Mouse (Mus musculus) hindbrain, embryonic 15.5 days (tissue): Measurements from ENCODE around the gene Ush2a. TPM values are rescaled to one million over a fixed set of nuclear protein-coding genes. Genes with fewer than 3 reads are reported as not detected.

Source experiments
- ATAC-seq: fragments of 200-750 bp; cut with Nextera tagmentation; 2 replicates; pipeline ENCODE4 v1.8.0; 2017; ENCODE audit warnings: low read depth, moderate number of reproducible peaks, moderate TSS enrichment; ENCODE audit not compliant: low FRiP score
- H3K27ac ChIP-seq: fragments of 300-500 bp; sonication (generic); replicated peaks from 2 replicates; pipeline ENCODE4 v1.5.1; 2015; ENCODE audit warnings: mild to moderate bottlenecking, inconsistent platforms
- H3K27me3 ChIP-seq: fragments of 300-500 bp; sonication (generic); 2 replicates; pipeline ENCODE4 v1.6.1; 2015; ENCODE audit warnings: control low read depth, inconsistent platforms
- H3K36me3 ChIP-seq: fragments of 300-500 bp; sonication (generic); 2 replicates; pipeline ENCODE4 v1.6.1; 2015; ENCODE audit warnings: control low read depth, inconsistent platforms
- H3K4me1 ChIP-seq: fragments of 300-500 bp; sonication (generic); replicated peaks from 2 replicates; pipeline ENCODE4 v1.6.1; 2015; ENCODE audit warnings: control low read depth, inconsistent platforms
- H3K4me2 ChIP-seq: fragments of 300-500 bp; sonication (generic); 2 replicates; pipeline ENCODE4 v1.6.1; 2015; ENCODE audit warnings: moderate library complexity, mild to moderate bottlenecking, inconsistent platforms
- H3K4me3 ChIP-seq: fragments of 300-500 bp; sonication (generic); 2 replicates; pipeline ENCODE4 v1.5.1; 2015; ENCODE audit warnings: mild to moderate bottlenecking, inconsistent platforms
- H3K9ac ChIP-seq: fragments of 300-500 bp; sonication (generic); 2 replicates; pipeline ENCODE4 v1.6.1; 2015; ENCODE audit warnings: inconsistent platforms
- H3K9me3 ChIP-seq: fragments of 300-500 bp; sonication (generic); 2 replicates; pipeline ENCODE4 v1.6.1; 2016; ENCODE audit warnings: control low read depth, inconsistent platforms
- WGBS: fragments of 180-500 bp; shearing (Covaris S2); methylation state at CpG from one replicate; pipeline ENCODE4 v1.1.7; 2015; 5-methylcytosine and 5-hydroxymethylcytosine counted together
- polyA plus RNA-seq: library from polyadenylated mRNA; unstranded; fragments of >200 nt; fragmentation: Nextera tagmentation; extraction: Ambion mirVana; gene quantifications from 2 replicates; pipeline ENCODE4 v1.2.1, GENCODE M21; 2015

Ush2a gene
- polyA plus RNA-seq, 1 experiment from 2014 or later, result 0.08 TPM

DNA sequence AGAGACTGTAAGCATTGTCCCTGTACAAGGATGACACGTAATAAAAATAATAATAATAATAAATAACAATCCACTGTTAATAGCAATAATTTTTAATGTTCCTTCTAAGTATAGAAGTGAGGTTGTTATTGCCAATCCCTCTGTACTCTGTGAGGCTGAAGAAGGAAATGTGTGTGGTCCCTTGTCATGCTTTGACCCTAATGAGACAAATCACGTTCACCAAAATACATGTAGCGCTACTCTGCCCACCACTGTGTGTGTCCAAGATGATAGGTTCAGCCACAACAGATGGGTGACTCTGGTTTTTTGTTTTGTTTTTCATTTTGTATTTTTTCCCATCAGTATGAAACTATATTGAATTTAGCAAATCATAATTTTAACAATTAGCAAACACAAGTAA lies 498.7 kb downstream of the Ush2a start:
- no peak overlapping the region for H3K9ac ChIP-seq
- no peak overlapping the region for H3K4me3 ChIP-seq
- no peaks in the 10 kb centered on the region for H3K9me3 ChIP-seq
- 79% methylated on average over 3 of the region's 3 CpGs for WGBS
- H3K4me1 ChIP-seq, result no peaks in the 10 kb centered on the region
- H3K36me3 ChIP-seq, result no peaks in the 10 kb centered on the region
- H3K4me2 ChIP-seq, result no peak overlapping the region
- no peak overlapping the region for H3K27ac ChIP-seq
- no peaks in the 10 kb centered on the region for H3K27me3 ChIP-seq
- no peak for ATAC-seq

DNA sequence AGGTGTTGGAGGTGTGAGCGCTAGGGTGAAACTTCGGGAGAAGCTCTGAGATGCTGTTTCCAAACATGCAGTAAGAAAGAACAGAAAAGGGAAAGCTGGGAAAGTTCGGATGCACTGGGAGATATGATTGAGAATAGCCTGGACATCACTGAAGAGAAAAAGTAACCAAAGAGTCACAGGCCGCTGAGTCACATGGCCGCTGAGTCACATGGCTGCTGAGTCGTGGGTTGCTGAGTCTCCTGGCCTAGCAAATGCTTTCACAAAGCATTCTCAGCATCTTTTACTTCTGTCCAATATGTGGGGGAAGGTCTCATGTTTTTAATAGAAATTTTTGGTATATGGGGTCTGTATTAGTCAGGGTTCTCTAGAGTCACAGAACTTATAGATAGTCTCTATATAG lies 500.6 kb downstream of the Ush2a start:
- Histone ChIP-seq H3K4me1 (no peaks in the 10 kb centered on the region), H3K9me3 (no peaks in the 10 kb centered on the region), H3K4me2 (no peak overlapping the region), H3K4me3 (no peak overlapping the region), H3K27me3 (no peaks in the 10 kb centered on the region), H3K27ac (no peak overlapping the region), H3K36me3 (no peaks in the 10 kb centered on the region), H3K9ac (no peak overlapping the region)
- no peak for ATAC-seq
- WGBS, result 88% methylated on average over 6 of the region's 6 CpGs

DNA sequence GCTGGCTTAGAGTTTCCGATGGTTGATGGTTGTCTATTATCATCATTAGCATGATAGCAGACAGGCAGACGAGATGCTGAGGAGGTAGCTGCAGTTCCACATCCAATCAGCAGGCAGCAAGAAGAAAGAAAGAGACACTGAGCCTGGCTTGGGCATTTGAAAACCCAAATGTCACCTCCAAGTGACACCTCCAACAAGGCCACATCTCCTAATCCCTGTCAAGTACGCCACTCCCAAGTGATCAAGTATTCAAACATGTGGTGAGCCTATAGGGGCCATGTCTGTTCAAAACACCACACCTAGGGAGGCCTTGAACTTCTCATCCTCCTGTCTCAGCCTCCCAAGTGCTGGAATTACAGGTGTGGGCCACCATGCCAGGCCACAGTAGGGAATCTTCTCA lies 501.9 kb downstream of the Ush2a start:
- H3K4me2 ChIP-seq, result no peak overlapping the region
- H3K4me3 ChIP-seq, result no peak overlapping the region
- H3K27ac ChIP-seq, result no peak overlapping the region
- WGBS, result 82% methylated on average over 3 of the region's 3 CpGs
- no peak for ATAC-seq
- no peaks in the 10 kb centered on the region for H3K4me1 ChIP-seq
- no peaks in the 10 kb centered on the region for H3K9me3 ChIP-seq
- no peaks in the 10 kb centered on the region for H3K36me3 ChIP-seq
- H3K27me3 ChIP-seq, result no peaks in the 10 kb centered on the region
- H3K9ac ChIP-seq, result no peak overlapping the region

DNA sequence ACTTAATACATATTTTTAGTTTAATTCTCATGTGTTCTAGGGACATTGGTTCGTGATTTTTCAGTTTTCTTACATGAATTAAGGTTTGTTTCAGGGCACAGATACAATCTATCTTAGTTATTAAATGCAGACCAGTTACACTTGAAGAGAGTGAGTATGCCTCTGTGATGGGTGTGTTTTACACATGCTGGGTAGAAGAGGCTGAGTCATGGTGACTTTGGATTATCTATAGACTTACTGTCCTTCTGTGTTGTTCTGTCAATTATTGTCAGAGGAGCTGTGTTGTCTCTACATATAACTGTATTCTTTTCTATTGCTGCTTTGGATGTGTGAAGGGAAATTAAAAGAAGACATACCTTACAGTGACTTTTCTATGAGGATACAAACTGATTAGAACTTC lies 509.0 kb downstream of the Ush2a start:
- Histone ChIP-seq H3K4me3 (no peak overlapping the region), H3K4me1 (no peaks in the 10 kb centered on the region), H3K27ac (no peak overlapping the region), H3K9ac (no peak overlapping the region), H3K36me3 (no peaks in the 10 kb centered on the region), H3K9me3 (no peaks in the 10 kb centered on the region), H3K4me2 (no peak overlapping the region), H3K27me3 (no peaks in the 10 kb centered on the region)
- ATAC-seq, result no peak
- 90% methylated on average over 1 of the region's 1 CpGs for WGBS

DNA sequence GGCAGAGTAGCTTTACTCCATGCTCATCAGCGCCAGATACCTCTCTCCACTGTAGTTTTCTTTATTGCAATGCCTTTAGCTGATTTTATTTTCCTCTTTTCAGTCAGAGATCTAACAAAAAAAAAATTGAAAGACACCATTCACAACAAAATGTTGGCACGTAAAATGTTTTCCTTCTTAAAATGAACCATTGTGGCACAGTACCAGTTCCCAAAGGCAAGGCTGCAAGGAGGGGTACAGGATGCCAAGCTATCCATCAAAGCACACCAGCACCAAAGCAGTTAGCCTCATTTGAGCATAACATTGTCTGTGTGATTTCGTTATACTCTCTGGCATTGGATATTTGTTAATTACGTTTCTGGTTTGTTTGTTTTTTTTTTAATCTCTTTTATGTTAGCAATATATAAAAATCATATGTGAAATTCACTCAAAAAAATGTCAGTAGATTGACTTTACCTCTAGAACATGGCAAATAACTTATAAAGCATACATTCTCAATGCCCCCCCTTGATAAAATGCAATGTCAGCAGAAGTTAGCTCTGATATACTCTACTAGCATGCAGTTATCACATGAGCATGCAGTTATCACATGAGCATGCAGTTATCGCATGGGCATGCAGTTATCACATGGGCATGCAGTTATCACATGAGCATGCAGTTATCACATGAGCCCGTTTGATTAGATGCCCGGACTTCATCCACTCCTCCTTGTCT lies 510.9 kb downstream of the Ush2a start:
- H3K4me2 ChIP-seq, result no peak overlapping the region
- no peak for ATAC-seq
- H3K4me3 ChIP-seq, result no peak overlapping the region
- H3K27ac ChIP-seq, result no peak overlapping the region
- no peaks in the 10 kb centered on the region for H3K4me1 ChIP-seq
- no peaks in the 10 kb centered on the region for H3K36me3 ChIP-seq
- no peaks in the 10 kb centered on the region for H3K27me3 ChIP-seq
- no peak overlapping the region for H3K9ac ChIP-seq
- WGBS, result 84% methylated on average over 7 of the region's 7 CpGs
- no peaks in the 10 kb centered on the region for H3K9me3 ChIP-seq

DNA sequence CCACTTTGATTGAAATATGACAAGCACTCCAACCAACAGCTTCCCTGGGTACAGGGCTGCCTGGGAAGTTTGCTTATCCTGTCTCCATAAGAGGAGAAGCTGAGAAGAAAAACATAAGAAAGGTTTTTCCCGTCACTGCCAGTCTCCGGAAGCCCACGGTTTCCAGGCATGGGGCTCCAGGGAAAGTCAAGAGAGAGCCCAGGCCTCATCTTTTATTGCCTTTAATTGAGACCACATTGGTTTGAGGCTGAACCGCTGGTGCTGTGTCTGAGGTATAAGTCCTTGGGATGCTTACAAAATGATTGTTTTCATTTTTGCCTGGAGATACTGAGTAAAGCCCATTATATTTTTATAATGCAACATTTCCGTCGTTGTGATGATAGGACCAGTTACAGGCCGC lies 511.8 kb downstream of the Ush2a start:
- WGBS, result 84% methylated on average over 7 of the region's 7 CpGs
- Histone ChIP-seq H3K4me2 (no peak overlapping the region), H3K4me3 (no peak overlapping the region), H3K4me1 (no peaks in the 10 kb centered on the region), H3K27me3 (no peaks in the 10 kb centered on the region), H3K36me3 (no peaks in the 10 kb centered on the region), H3K9me3 (no peaks in the 10 kb centered on the region), H3K27ac (no peak overlapping the region), H3K9ac (no peak overlapping the region)
- no peak for ATAC-seq

DNA sequence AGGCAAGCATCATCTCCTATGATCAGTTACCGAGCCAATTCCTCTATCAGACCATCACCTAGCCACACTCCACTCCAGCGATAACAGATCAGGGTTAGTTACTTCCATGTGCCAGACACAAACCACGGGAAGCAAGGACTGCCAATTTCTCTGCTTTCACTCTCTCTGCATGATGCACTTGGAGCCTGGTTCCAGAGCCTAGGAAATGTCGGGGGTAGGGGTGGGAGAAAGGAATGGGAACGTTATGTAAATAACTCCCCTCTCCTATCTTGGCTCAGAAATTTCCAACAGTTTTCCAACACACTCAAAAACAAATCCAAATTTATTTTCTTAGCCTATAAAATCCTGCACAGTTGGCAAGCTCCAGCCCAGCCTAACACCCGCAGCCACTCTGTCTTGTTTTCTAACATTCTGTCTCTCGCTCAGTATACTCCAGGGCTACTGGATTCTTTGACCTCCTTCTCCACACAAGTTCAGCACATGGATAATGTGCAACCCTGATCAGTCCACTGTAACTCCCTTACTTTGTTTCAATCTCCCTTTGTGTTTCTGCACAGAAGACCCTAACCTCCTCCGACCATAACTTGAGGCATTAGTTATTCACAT lies 515.8 kb downstream of the Ush2a start:
- WGBS, result 81% methylated on average over 8 of the region's 8 CpGs
- H3K27me3 ChIP-seq, result no peaks in the 10 kb centered on the region
- no peak overlapping the region for H3K27ac ChIP-seq
- H3K36me3 ChIP-seq, result no peaks in the 10 kb centered on the region
- no peak overlapping the region for H3K4me2 ChIP-seq
- no peak for ATAC-seq
- H3K9ac ChIP-seq, result no peak overlapping the region
- H3K4me1 ChIP-seq, result no peaks in the 10 kb centered on the region
- no peak overlapping the region for H3K4me3 ChIP-seq
- no peaks in the 10 kb centered on the region for H3K9me3 ChIP-seq

DNA sequence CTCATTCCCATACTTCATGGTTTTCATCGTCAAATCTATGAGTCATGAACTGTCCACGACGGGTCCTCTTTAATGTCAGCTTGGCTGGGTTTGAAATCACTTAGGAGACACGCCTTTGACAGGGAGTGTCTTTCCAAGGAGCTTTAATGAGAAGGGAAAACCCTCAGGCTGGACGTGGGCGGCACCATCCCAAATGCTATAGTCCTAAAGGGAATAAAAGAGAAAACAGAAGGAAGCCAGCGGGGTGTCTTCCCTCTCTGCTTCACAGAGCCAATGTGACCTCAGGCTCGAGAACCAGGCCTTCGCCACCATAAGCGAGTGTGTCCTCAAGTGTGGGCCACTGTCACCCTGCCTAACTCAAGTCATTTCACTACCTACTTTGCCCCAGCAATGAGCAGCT lies 523.2 kb downstream of the Ush2a start:
- Histone ChIP-seq H3K27me3 (no peaks in the 10 kb centered on the region), H3K27ac (no peak overlapping the region), H3K9me3 (no peaks in the 10 kb centered on the region), H3K4me2 (no peak overlapping the region), H3K4me1 (no peaks in the 10 kb centered on the region), H3K9ac (no peak overlapping the region), H3K4me3 (no peak overlapping the region), H3K36me3 (no peaks in the 10 kb centered on the region)
- no peak for ATAC-seq
- WGBS, result 77% methylated on average over 10 of the region's 10 CpGs

DNA sequence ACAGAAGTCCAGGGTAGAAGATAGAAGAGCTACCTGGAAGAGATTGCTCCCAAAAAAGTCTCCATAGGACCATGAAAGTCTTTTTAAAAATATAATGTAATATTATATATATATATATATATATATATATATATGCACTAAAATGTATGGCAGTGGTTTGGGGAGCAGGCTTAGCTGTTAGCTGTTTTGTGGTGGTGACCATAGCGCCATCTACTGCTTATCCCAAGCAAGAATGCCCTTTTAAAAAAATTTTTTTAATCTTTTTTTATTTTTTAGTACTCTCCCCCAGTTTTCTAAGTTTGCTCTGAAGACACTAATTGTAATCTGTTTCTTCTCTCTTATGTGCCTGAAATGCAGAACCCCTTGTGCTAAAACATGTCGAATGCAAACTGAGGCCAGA lies 543.2 kb downstream of the Ush2a start:
- no peak overlapping the region for H3K27ac ChIP-seq
- no peak overlapping the region for H3K4me2 ChIP-seq
- no peaks in the 10 kb centered on the region for H3K27me3 ChIP-seq
- no peak for ATAC-seq
- no peaks in the 10 kb centered on the region for H3K36me3 ChIP-seq
- H3K4me1 ChIP-seq, result peaks cover 8% of the 10 kb centered on the region
- H3K9me3 ChIP-seq, result no peaks in the 10 kb centered on the region
- H3K9ac ChIP-seq, result no peak overlapping the region
- WGBS, result 21% methylated on average over 2 of the region's 2 CpGs
- no peak overlapping the region for H3K4me3 ChIP-seq

DNA sequence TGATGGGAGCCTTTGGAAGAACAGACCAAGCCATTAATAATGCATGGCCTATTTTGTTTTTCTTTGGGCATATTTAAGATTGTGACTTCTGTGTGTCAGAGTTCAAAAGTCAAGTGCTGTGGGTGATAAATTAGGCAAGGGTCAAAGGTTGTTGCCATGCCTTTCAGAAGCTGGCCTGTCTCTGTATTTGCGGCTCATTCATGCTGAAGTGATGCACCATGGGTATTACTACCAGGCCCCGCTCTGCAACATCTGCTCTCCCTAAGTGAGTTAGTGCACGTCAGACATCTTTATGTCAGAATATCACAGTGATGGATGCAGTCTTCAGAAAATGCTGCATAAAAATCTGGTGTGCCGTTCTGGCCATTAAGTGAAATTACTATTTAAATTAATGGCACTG lies 544.0 kb downstream of the Ush2a start:
- no peak overlapping the region for H3K27ac ChIP-seq
- no peak overlapping the region for H3K9ac ChIP-seq
- H3K27me3 ChIP-seq, result no peaks in the 10 kb centered on the region
- H3K4me3 ChIP-seq, result no peak overlapping the region
- ATAC-seq, result no peak
- WGBS, result 20% methylated on average over 4 of the region's 4 CpGs
- H3K4me1 ChIP-seq, result peaks cover 8% of the 10 kb centered on the region
- no peaks in the 10 kb centered on the region for H3K36me3 ChIP-seq
- H3K4me2 ChIP-seq, result no peak overlapping the region
- H3K9me3 ChIP-seq, result no peaks in the 10 kb centered on the region

DNA sequence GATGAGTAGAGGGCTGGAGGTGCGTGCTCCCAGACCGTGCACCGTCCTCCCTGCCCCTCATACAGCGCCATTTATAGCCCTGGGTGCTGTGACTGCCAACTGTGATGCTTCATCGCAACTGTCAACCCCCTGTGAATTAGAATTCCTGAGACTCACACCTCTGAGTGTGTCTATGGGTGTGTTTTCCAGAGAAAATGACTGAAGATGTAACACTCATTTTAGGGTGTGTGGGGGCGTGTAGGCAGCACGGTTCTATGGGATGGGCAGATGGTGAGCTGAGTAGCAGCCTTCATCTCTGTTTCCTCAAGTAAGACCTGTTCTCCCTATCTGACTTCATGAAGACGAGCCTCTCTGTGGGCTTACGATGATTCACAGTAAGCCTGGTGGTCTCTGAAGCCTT lies 548.8 kb downstream of the Ush2a start:
- H3K36me3 ChIP-seq, result no peaks in the 10 kb centered on the region
- no peak overlapping the region for H3K9ac ChIP-seq
- H3K4me3 ChIP-seq, result no peak overlapping the region
- H3K9me3 ChIP-seq, result no peaks in the 10 kb centered on the region
- H3K4me1 ChIP-seq, result peaks cover 8% of the 10 kb centered on the region
- WGBS, result 88% methylated on average over 9 of the region's 9 CpGs
- no peak overlapping the region for H3K4me2 ChIP-seq
- H3K27ac ChIP-seq, result no peak overlapping the region
- H3K27me3 ChIP-seq, result no peaks in the 10 kb centered on the region
- no peak for ATAC-seq

DNA sequence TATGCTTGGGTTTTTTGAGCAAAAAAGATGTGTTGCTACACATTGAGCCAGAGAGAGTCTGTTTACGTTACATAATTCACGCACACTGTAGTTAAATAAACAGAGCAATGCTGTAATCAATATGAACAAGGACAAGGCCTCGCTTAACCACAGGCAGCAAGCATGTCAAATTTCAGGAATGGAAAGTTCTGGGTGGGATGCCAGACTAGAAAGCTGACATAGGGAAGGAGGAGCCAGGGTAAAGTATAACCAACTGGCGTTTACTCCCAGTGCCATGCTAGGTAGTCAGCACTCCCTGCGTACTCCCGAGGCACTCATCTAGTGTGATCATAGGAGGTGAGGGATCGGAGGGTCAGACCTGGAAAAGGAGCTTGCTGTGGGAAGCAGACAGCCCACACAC lies 553.2 kb downstream of the Ush2a start:
- no peak overlapping the region for H3K9ac ChIP-seq
- no peak overlapping the region for H3K4me2 ChIP-seq
- no peaks in the 10 kb centered on the region for H3K9me3 ChIP-seq
- no peak overlapping the region for H3K27ac ChIP-seq
- 90% methylated on average over 7 of the region's 7 CpGs for WGBS
- no peaks in the 10 kb centered on the region for H3K36me3 ChIP-seq
- no peak for ATAC-seq
- no peaks in the 10 kb centered on the region for H3K4me1 ChIP-seq
- no peaks in the 10 kb centered on the region for H3K27me3 ChIP-seq
- H3K4me3 ChIP-seq, result no peak overlapping the region

DNA sequence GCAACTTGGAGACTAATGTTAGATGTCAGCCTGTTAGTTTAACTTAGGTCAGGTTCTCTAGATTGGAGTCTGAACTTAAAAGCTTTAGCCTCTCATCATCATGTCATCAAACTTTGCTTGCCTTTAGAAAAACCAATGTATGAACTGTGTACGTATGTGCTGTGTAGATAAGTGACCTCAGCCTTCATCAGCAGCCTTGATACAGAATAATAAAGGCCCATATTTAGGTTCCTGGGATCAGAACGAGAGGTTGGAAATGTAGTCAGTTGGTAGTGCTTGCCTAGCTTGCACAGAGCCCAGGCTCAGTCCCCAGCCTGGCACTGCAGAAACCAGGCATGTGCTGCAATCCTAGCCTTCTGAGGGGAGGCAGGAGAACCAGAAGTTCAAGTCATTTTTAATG lies 562.4 kb downstream of the Ush2a start:
- Histone ChIP-seq H3K9me3 (no peaks in the 10 kb centered on the region), H3K4me3 (no peak overlapping the region), H3K27me3 (no peaks in the 10 kb centered on the region), H3K4me2 (no peak overlapping the region), H3K27ac (no peak overlapping the region), H3K4me1 (no peaks in the 10 kb centered on the region), H3K9ac (no peak overlapping the region), H3K36me3 (no peaks in the 10 kb centered on the region)
- no peak for ATAC-seq
- WGBS, result 94% methylated on average over 2 of the region's 2 CpGs
